Mouse (Mus musculus): ENCODE data around the gene Il17rd. TPM values are rescaled to one million over a fixed set of nuclear protein-coding genes. Genes with fewer than 3 reads are reported as not detected.

Il17rd gene
- polyA plus RNA-seq, 1 experiment from 2014 or later: 7.6 TPM

GRCm38 (mm10) chr14:27138891-27139290, 100.2 kb downstream of the Il17rd start:
- H3K36me3 ChIP-seq: no peaks in the 10 kb centered on the region
- no peak overlapping the region for H3K4me2 ChIP-seq (replicated peaks)
- no peaks in the 10 kb centered on the region for H3K27me3 ChIP-seq
- ATAC-seq (ENCODE audit: low FRiP score): no peak
- no peaks in the 10 kb centered on the region for H3K9me3 ChIP-seq (replicated peaks)
- 85% methylated on average over 9 of the region's 9 CpGs for WGBS
- H3K4me1 ChIP-seq: no peaks in the 10 kb centered on the region
- no peak overlapping the region for H3K27ac ChIP-seq
- no peak overlapping the region for H3K4me3 ChIP-seq
- H3K9ac ChIP-seq: no peak overlapping the region

- no peak for ATAC-seq (ENCODE audit: low FRiP score)
- 85% methylated on average over 3 of the region's 3 CpGs for WGBS
Observed at GRCm38 (mm10) chr14:27139968-27140367, 101.2 kb downstream of the Il17rd start.

GRCm38 (mm10) chr14:27141486-27141885, 102.7 kb downstream of the Il17rd start:
- Histone ChIP-seq H3K4me1 (0 out of 2 replicates have a peak, but pooled peaks cover 6% of the 10 kb centered on the region), H3K36me3 (no peaks in the 10 kb centered on the region), H3K27ac (no peak overlapping the region), H3K27me3 (no peaks in the 10 kb centered on the region), H3K9me3 (replicated peaks) (no peaks in the 10 kb centered on the region), H3K4me2 (replicated peaks) (no peak overlapping the region), H3K4me3 (no peak overlapping the region), H3K9ac (no peak overlapping the region)
- 32% methylated on average over 3 of the region's 3 CpGs for WGBS
- no peak for ATAC-seq (ENCODE audit: low FRiP score)

More at GRCm38 (mm10) chr14:27139968-27140367, 101.2 kb downstream of the Il17rd start:
- H3K27ac ChIP-seq: no peak overlapping the region
- no peaks in the 10 kb centered on the region for H3K36me3 ChIP-seq
- H3K27me3 ChIP-seq: no peaks in the 10 kb centered on the region
- H3K4me2 ChIP-seq (replicated peaks): no peak overlapping the region
- H3K4me1 ChIP-seq: 0 out of 2 replicates have a peak, but pooled peaks cover under 1% of the 10 kb centered on the region
- no peak overlapping the region for H3K4me3 ChIP-seq
- H3K9ac ChIP-seq: no peak overlapping the region
- no peaks in the 10 kb centered on the region for H3K9me3 ChIP-seq (replicated peaks)

GRCm38 (mm10) chr14:27142680-27143079, 103.9 kb downstream of the Il17rd start:
- H3K4me1 ChIP-seq: 0 out of 2 replicates have a peak, but pooled peaks cover 6% of the 10 kb centered on the region
- H3K27ac ChIP-seq: no peak overlapping the region
- WGBS: 94% methylated on average over 5 of the region's 5 CpGs
- no peak for ATAC-seq (ENCODE audit: low FRiP score)
- H3K36me3 ChIP-seq: no peaks in the 10 kb centered on the region
- no peak overlapping the region for H3K9ac ChIP-seq
- no peak overlapping the region for H3K4me3 ChIP-seq
- no peaks in the 10 kb centered on the region for H3K27me3 ChIP-seq
- no peaks in the 10 kb centered on the region for H3K9me3 ChIP-seq (replicated peaks)
- no peak overlapping the region for H3K4me2 ChIP-seq (replicated peaks)

- Histone ChIP-seq H3K4me1 (0 out of 2 replicates have a peak, but pooled peaks cover 6% of the 10 kb centered on the region), H3K9ac (no peak overlapping the region; the same call in 1 of the 2 replicates), H3K27ac (no peak overlapping the region), H3K4me2 (replicated peaks) (no peak overlapping the region), H3K36me3 (no peaks in the 10 kb centered on the region), H3K27me3 (no peaks in the 10 kb centered on the region), H3K9me3 (replicated peaks) (no peaks in the 10 kb centered on the region), H3K4me3 (no peak overlapping the region)
- WGBS: 63% methylated on average over 8 of the region's 8 CpGs
- no peak for ATAC-seq (ENCODE audit: low FRiP score)
Observed at GRCm38 (mm10) chr14:27145171-27146045, 106.7 kb downstream of the Il17rd start.

GRCm38 (mm10) chr14:27147726-27148125, 109.0 kb downstream of the Il17rd start:
- H3K4me2 ChIP-seq (replicated peaks): no peak overlapping the region
- 0 out of 2 replicates have a peak, but pooled peaks cover 6% of the 10 kb centered on the region for H3K4me1 ChIP-seq
- no peak overlapping the region for H3K4me3 ChIP-seq
- H3K36me3 ChIP-seq: no peaks in the 10 kb centered on the region
- H3K27ac ChIP-seq: no peak overlapping the region
- 89% methylated on average over 7 of the region's 7 CpGs for WGBS
- no peaks in the 10 kb centered on the region for H3K27me3 ChIP-seq
- no peaks in the 10 kb centered on the region for H3K9me3 ChIP-seq (replicated peaks)
- H3K9ac ChIP-seq: no peak overlapping the region
- no peak for ATAC-seq (ENCODE audit: low FRiP score)

GRCm38 (mm10) chr14:27149401-27149800, 110.7 kb downstream of the Il17rd start:
- Histone ChIP-seq H3K27ac (no peak overlapping the region), H3K9me3 (replicated peaks) (no peaks in the 10 kb centered on the region), H3K27me3 (no peaks in the 10 kb centered on the region), H3K4me3 (no peak overlapping the region), H3K4me1 (0 out of 2 replicates have a peak, but pooled peaks cover 6% of the 10 kb centered on the region), H3K4me2 (replicated peaks) (no peak overlapping the region), H3K9ac (no peak overlapping the region), H3K36me3 (no peaks in the 10 kb centered on the region)
- no peak for ATAC-seq (ENCODE audit: low FRiP score)
- WGBS: 93% methylated on average over 5 of the region's 5 CpGs

- Histone ChIP-seq H3K9ac (no peak overlapping the region), H3K4me2 (replicated peaks) (no peak overlapping the region), H3K4me3 (no peak overlapping the region), H3K36me3 (no peaks in the 10 kb centered on the region), H3K9me3 (replicated peaks) (no peaks in the 10 kb centered on the region), H3K27ac (no peak overlapping the region), H3K4me1 (0 out of 2 replicates have a peak, but pooled peaks cover 4% of the 10 kb centered on the region), H3K27me3 (no peaks in the 10 kb centered on the region)
- 74% methylated on average over 6 of the region's 6 CpGs for WGBS
- ATAC-seq (ENCODE audit: low FRiP score): no peak
Observed at GRCm38 (mm10) chr14:27150011-27150640, 111.4 kb downstream of the Il17rd start.

GRCm38 (mm10) chr14:27151432-27151831, 112.7 kb downstream of the Il17rd start:
- ATAC-seq (ENCODE audit: low FRiP score): no peak
- no peaks in the 10 kb centered on the region for H3K27me3 ChIP-seq
- H3K4me2 ChIP-seq (replicated peaks): no peak overlapping the region
- no peak overlapping the region for H3K27ac ChIP-seq
- H3K4me3 ChIP-seq: no peak overlapping the region
- WGBS: 62% methylated on average over 8 of the region's 8 CpGs
- H3K9me3 ChIP-seq (replicated peaks): no peaks in the 10 kb centered on the region
- no peaks in the 10 kb centered on the region for H3K4me1 ChIP-seq
- H3K9ac ChIP-seq: no peak overlapping the region
- no peaks in the 10 kb centered on the region for H3K36me3 ChIP-seq

- 73% methylated on average over 6 of the region's 6 CpGs for WGBS
- Histone ChIP-seq H3K27ac (no peak overlapping the region), H3K4me3 (no peak overlapping the region)
Observed at GRCm38 (mm10) chr14:27155088-27155487, 116.3 kb downstream of the Il17rd start.

GRCm38 (mm10) chr14:27156032-27156431, 117.3 kb downstream of the Il17rd start:
- H3K4me1 ChIP-seq: no peaks in the 10 kb centered on the region
- no peak overlapping the region for H3K9ac ChIP-seq
- H3K4me2 ChIP-seq (replicated peaks): no peak overlapping the region
- H3K27ac ChIP-seq: no peak overlapping the region
- no peaks in the 10 kb centered on the region for H3K27me3 ChIP-seq
- no peak overlapping the region for H3K4me3 ChIP-seq
- no peak for ATAC-seq (ENCODE audit: low FRiP score)
- 88% methylated on average over 6 of the region's 6 CpGs for WGBS
- no peaks in the 10 kb centered on the region for H3K9me3 ChIP-seq (replicated peaks)
- no peaks in the 10 kb centered on the region for H3K36me3 ChIP-seq

More at GRCm38 (mm10) chr14:27155088-27155487, 116.3 kb downstream of the Il17rd start:
- ATAC-seq (ENCODE audit: low FRiP score): no peak
- H3K4me1 ChIP-seq: no peaks in the 10 kb centered on the region
- no peaks in the 10 kb centered on the region for H3K36me3 ChIP-seq
- H3K4me2 ChIP-seq (replicated peaks): no peak overlapping the region
- H3K27me3 ChIP-seq: no peaks in the 10 kb centered on the region
- no peaks in the 10 kb centered on the region for H3K9me3 ChIP-seq (replicated peaks)
- no peak overlapping the region for H3K9ac ChIP-seq
